Mouse (Mus musculus) MEL (cell line): ENCODE results near the gene Rpl12. TPM values are rescaled to one million over a fixed set of nuclear protein-coding genes. Genes with fewer than 3 reads are reported as not detected.

Experiments used
- DNase-seq: peaks from one replicate; pipeline ENCODE4 v3.0.0; 2011; ENCODE audit warnings: low read depth, low spot score
- H3K27ac ChIP-seq: 2 replicates; pipeline ENCODE4 v1.5.1; 2012; ENCODE audit warnings: low read depth, mild to moderate bottlenecking, control low read depth, low read length, moderate library complexity; ENCODE audit not compliant: control insufficient read depth
- H3K27me3 ChIP-seq, 2 experiments: fragments of 150-350 bp in 1 of 2; sonication (generic) in 1 of 2; 2 replicates each; pipeline ENCODE4 v1.6.1; 2012; ENCODE audit warnings: low read length in 2 of 2, mild to moderate bottlenecking in 2 of 2, improper control_type of control experiment in 1 of 2, moderate library complexity in 1 of 2; ENCODE audit not compliant: insufficient read depth in 2 of 2, control insufficient read depth in 1 of 2
- H3K36me3 ChIP-seq, 2 experiments: 2 replicates each; pipeline ENCODE4 v1.6.1; 2012 to 2014; ENCODE audit warnings: low read length in 2 of 2, improper control_type of control experiment in 1 of 2, inconsistent platforms in 1 of 2, mild to moderate bottlenecking in 1 of 2; ENCODE audit not compliant: insufficient read depth in 2 of 2, control insufficient read depth in 1 of 2
- H3K4me1 ChIP-seq, 2 experiments: fragments of 150-350 bp in 1 of 2; sonication (generic) in 1 of 2; 2 replicates each; pipeline ENCODE4 v1.6.1; 2012; ENCODE audit warnings: low read length in 2 of 2, improper control_type of control experiment in 1 of 2, mild to moderate bottlenecking in 1 of 2; ENCODE audit not compliant: insufficient read depth in 2 of 2, control insufficient read depth in 1 of 2
- H3K4me3 ChIP-seq, 2 experiments: fragments of 150-350 bp in 1 of 2; sonication (generic) in 1 of 2; 2 replicates each; pipeline ENCODE4 v1.5.1; 2012; ENCODE audit warnings: low read depth in 2 of 2, low read length in 2 of 2, mild to moderate bottlenecking in 2 of 2, moderate library complexity in 2 of 2, control low read depth in 1 of 2, improper control_type of control experiment in 1 of 2; ENCODE audit not compliant: control insufficient read depth in 1 of 2, insufficient read depth in 1 of 2
- H3K79me2 ChIP-seq: 2 replicates; pipeline ENCODE4 v1.6.1; 2012; ENCODE audit warnings: mild to moderate bottlenecking, low read length, moderate library complexity; ENCODE audit not compliant: control insufficient read depth, poor library complexity, insufficient read depth
- H3K9ac ChIP-seq: 2 replicates; pipeline ENCODE4 v1.6.1; 2012; ENCODE audit warnings: low read depth, mild to moderate bottlenecking, control low read depth, low read length, moderate library complexity; ENCODE audit not compliant: control insufficient read depth, poor library complexity, severe bottlenecking
- H3K9me3 ChIP-seq: fragments of 150-350 bp; sonication (generic); replicated peaks from 2 replicates; pipeline ENCODE4 v1.6.1; 2012; ENCODE audit warnings: mild to moderate bottlenecking, low read length, improper control_type of control experiment, moderate library complexity; ENCODE audit not compliant: insufficient read depth
- BHLHE40 ChIP-seq: IDR thresholded peaks from 2 replicates; pipeline ENCODE4 v1.6.1; 2012; ENCODE audit warnings: low read depth, mild to moderate bottlenecking, inconsistent platforms, low read length, improper control_type of control experiment, borderline replicate concordance
- CHD1 ChIP-seq: IDR thresholded peaks from 2 replicates; pipeline ENCODE4 v1.6.1; 2012; ENCODE audit warnings: low read depth, mild to moderate bottlenecking, inconsistent platforms, low read length, improper control_type of control experiment
- CHD2 ChIP-seq: IDR thresholded peaks from 2 replicates; pipeline ENCODE4 v1.6.1; 2011; ENCODE audit warnings: low read length, improper control_type of control experiment
- ELF1 ChIP-seq: IDR thresholded peaks from 2 replicates; pipeline ENCODE4 v1.6.1; 2014; ENCODE audit warnings: low read depth, mild to moderate bottlenecking, inconsistent platforms, low read length, improper control_type of control experiment, moderate library complexity
- ETS1 ChIP-seq: IDR thresholded peaks from 2 replicates; pipeline ENCODE4 v1.6.1; 2012; ENCODE audit warnings: low read depth, mild to moderate bottlenecking, inconsistent platforms, low read length, improper control_type of control experiment, moderate library complexity
- GABPA ChIP-seq: IDR thresholded peaks from 2 replicates; pipeline ENCODE4 v1.6.1; 2012; ENCODE audit warnings: low read depth, mild to moderate bottlenecking, inconsistent platforms, low read length, improper control_type of control experiment, moderate library complexity
- GATA1 ChIP-seq: IDR thresholded peaks from 2 replicates; pipeline ENCODE4 v1.6.1; 2011; ENCODE audit warnings: low read depth, low read length, improper control_type of control experiment
- HCFC1 ChIP-seq: IDR thresholded peaks from 2 replicates; pipeline ENCODE4 v1.6.1; 2012; ENCODE audit warnings: low read depth, mild to moderate bottlenecking, inconsistent platforms, low read length, improper control_type of control experiment, moderate library complexity
- JUND ChIP-seq: IDR thresholded peaks from 2 replicates; pipeline ENCODE4 v1.6.1; 2011; ENCODE audit warnings: low read depth, mild to moderate bottlenecking, improper control_type of control experiment, low read length
- KAT2A ChIP-seq: conservative IDR thresholded peaks from 2 replicates; pipeline ENCODE4 v1.6.1; 2012; ENCODE audit warnings: low read depth, low read length, improper control_type of control experiment, inconsistent platforms
- MAFK ChIP-seq: IDR thresholded peaks from 2 replicates; pipeline ENCODE4 v1.6.1; 2011; ENCODE audit warnings: low read depth, mild to moderate bottlenecking, low read length, improper control_type of control experiment, borderline replicate concordance
- MAX ChIP-seq: IDR thresholded peaks from 2 replicates; pipeline ENCODE4 v1.6.1; 2011; ENCODE audit warnings: low read length, improper control_type of control experiment
- MEF2A ChIP-seq: IDR thresholded peaks from 2 replicates; pipeline ENCODE4 v1.6.1; 2014; ENCODE audit warnings: low read depth, mild to moderate bottlenecking, inconsistent platforms, low read length, improper control_type of control experiment; ENCODE audit not compliant: poor library complexity, insufficient replicate concordance, severe bottlenecking; ENCODE audit errors: extremely low read depth
- MXI1 ChIP-seq: IDR thresholded peaks from 2 replicates; pipeline ENCODE4 v1.6.1; 2011; ENCODE audit warnings: mild to moderate bottlenecking, low read depth, low read length, improper control_type of control experiment
- NRF1 ChIP-seq: IDR thresholded peaks from 2 replicates; pipeline ENCODE4 v1.6.1; 2014; ENCODE audit warnings: low read depth, mild to moderate bottlenecking, inconsistent platforms, low read length, improper control_type of control experiment, moderate library complexity; ENCODE audit not compliant: poor library complexity, insufficient read depth, severe bottlenecking
- POLR2A ChIP-seq, 2 experiments: IDR thresholded peaks; 2 replicates each; pipeline ENCODE4 v1.6.1; 2011 to 2012; ENCODE audit warnings: low read length in 2 of 2, mild to moderate bottlenecking in 2 of 2, control low read depth in 1 of 2, improper control_type of control experiment in 1 of 2, low read depth in 1 of 2, moderate library complexity in 1 of 2; ENCODE audit not compliant: control insufficient read depth in 1 of 2, insufficient read depth in 1 of 2, poor library complexity in 1 of 2
- POLR2AphosphoS2 ChIP-seq: IDR thresholded peaks from 2 replicates; pipeline ENCODE4 v1.6.1; 2011; ENCODE audit warnings: low read length, improper control_type of control experiment
- RCOR1 ChIP-seq: IDR thresholded peaks from 2 replicates; pipeline ENCODE4 v1.6.1; 2012; ENCODE audit warnings: low read depth, mild to moderate bottlenecking, inconsistent platforms, low read length, improper control_type of control experiment
- SMC3 ChIP-seq: IDR thresholded peaks from 2 replicates; pipeline ENCODE4 v1.6.1; 2011; ENCODE audit warnings: low read depth, low read length, improper control_type of control experiment
- TBP ChIP-seq: IDR thresholded peaks from 2 replicates; pipeline ENCODE4 v1.8.0; 2011; ENCODE audit warnings: low read depth, low read length, improper control_type of control experiment
- TCF12 ChIP-seq: IDR thresholded peaks from 2 replicates; pipeline ENCODE4 v1.6.1; 2014; ENCODE audit warnings: low read depth, mild to moderate bottlenecking, inconsistent platforms, low read length, improper control_type of control experiment, moderate library complexity
- UBTF ChIP-seq: IDR thresholded peaks from 2 replicates; pipeline ENCODE4 v1.6.1; 2012; ENCODE audit warnings: low read depth, mild to moderate bottlenecking, inconsistent platforms, low read length, improper control_type of control experiment, moderate library complexity, borderline replicate concordance; ENCODE audit not compliant: insufficient read depth
- ZC3H11A ChIP-seq: IDR thresholded peaks from 2 replicates; pipeline ENCODE4 v1.6.1; 2012; ENCODE audit warnings: low read depth, mild to moderate bottlenecking, inconsistent platforms, low read length, improper control_type of control experiment
- ZKSCAN1 ChIP-seq: IDR thresholded peaks from 2 replicates; pipeline ENCODE4 v1.6.1; 2012; ENCODE audit warnings: low read depth, mild to moderate bottlenecking, inconsistent platforms, low read length, improper control_type of control experiment, moderate library complexity
- ZMIZ1 ChIP-seq: IDR thresholded peaks from 2 replicates; pipeline ENCODE4 v1.6.1; 2012; ENCODE audit warnings: low read depth, mild to moderate bottlenecking, inconsistent platforms, low read length, improper control_type of control experiment, moderate library complexity
- polyA plus RNA-seq, 2 experiments: library from polyadenylated mRNA; stranded (reverse) in 1 of 2; unstranded in 1 of 2; fragments of >175 nt in 1 of 2; fragments of >200 nt in 1 of 2; gene quantifications; 2 replicates each; pipeline versions ENCODE4 v1.2.1 to v1.2.4; 2012; ENCODE audit warnings: low replicate concordance in 2 of 2, low read depth in 1 of 2; ENCODE audit not compliant: insufficient read length in 2 of 2, insufficient read depth in 1 of 2, missing spikeins in 1 of 2
- total RNA-seq: library from RNA; depleted of rRNA; stranded (reverse); fragments of 300-350 nt; gene quantifications from 2 replicates; pipeline ENCODE4 v1.2.3, GENCODE M21; 2012

Gene Rpl12
- total and polyA plus RNA-seq, 3 experiments: 116 to 1,842 TPM; not detected in 1

GRCm38 (mm10) chr2:32961192-32961995, at the start of gene Rpl12, which contains the start of gene Lrsam1 (continued):
- TF ChIP-seq MEF2A: no peak
- no peak for TF ChIP-seq ZC3H11A
- peak; percentile 48; the same call in 1 of the 2 replicates for TF ChIP-seq ZMIZ1
- no peak for TF ChIP-seq ETS1
- TF ChIP-seq, all 39 proteins: peak for 17

GRCm38 (mm10) chr2:32911639-32912182, 49.6 kb upstream of the Rpl12 start:
- 0 out of 4 replicates have a peak, but pooled peaks cover 0 to 2% of the 10 kb centered on the region in 2 experiments for H3K4me1 ChIP-seq
- no peaks in the 10 kb centered on the region for H3K79me2 ChIP-seq
- no peak overlapping the region for H3K27ac ChIP-seq
- no peak overlapping the region for H3K4me3 ChIP-seq
- no peaks in the 10 kb centered on the region for H3K36me3 ChIP-seq
- no peak overlapping the region for H3K9ac ChIP-seq
- TF ChIP-seq KAT2A (no peak), CHD1 (no peak), TCF12 (no peak), UBTF (no peak), SMC3 (no peak), BHLHE40 (no peak), ELF1 (no peak), CHD2 (no peak), TBP (no peak)
- H3K9me3 ChIP-seq: no peaks in the 10 kb centered on the region
- H3K27me3 ChIP-seq: no peaks in the 10 kb centered on the region
- no peak for DNase-seq

GRCm38 (mm10) chr2:32912210-32912804, 49.1 kb upstream of the Rpl12 start:
- no peak overlapping the region for H3K9ac ChIP-seq
- H3K27me3 ChIP-seq: no peaks in the 10 kb centered on the region
- no peak overlapping the region for H3K27ac ChIP-seq
- DNase-seq: peak; percentile 93
- no peaks in the 10 kb centered on the region for H3K36me3 ChIP-seq
- no peaks in the 10 kb centered on the region for H3K79me2 ChIP-seq
- H3K4me1 ChIP-seq: peaks cover 0 to 7% of the 10 kb centered on the region in 2 experiments; a peak in 1 of 4 replicates
- H3K9me3 ChIP-seq: no peaks in the 10 kb centered on the region
- no peak overlapping the region for H3K4me3 ChIP-seq
- TF ChIP-seq GATA1 (no peak), MXI1 (no peak), ZKSCAN1 (no peak), MAX (no peak), KAT2A (no peak), UBTF (no peak), ETS1 (no peak), MAFK (no peak), POLR2A (IDR thresholded peaks at IDR 0.05; ENCODE audit: control insufficient read depth in 1 of 2, insufficient read depth in 1 of 2, low read depth in 1 of 2, low read length in 2 of 2, poor library complexity in 1 of 2) (no peak), ZMIZ1 (no peak), TBP (peak; percentile 67; the same call in 1 of the 2 replicates), CHD1 (no peak), GABPA (no peak), ZC3H11A (peak; percentile 79), CHD2 (no peak), BHLHE40 (peak; percentile 26; the same call in 1 of the 2 replicates), RCOR1 (peak; percentile 49; the same call in 1 of the 2 replicates), JUND (peak; percentile 95), HCFC1 (peak; percentile 63; the same call in 1 of the 2 replicates), NRF1 (no peak), POLR2AphosphoS2 (no peak)
